Mouse (Mus musculus) CH12.LX (cell line): Measurements from ENCODE around the gene Wdr24. TPM values are rescaled to one million over a fixed set of nuclear protein-coding genes. Genes with fewer than 3 reads are reported as not detected.

Experiments used
- DNase-seq: peaks from one replicate; pipeline ENCODE4 v3.0.0-alpha.2; 2013; ENCODE audit errors: extremely low read depth
- H3K27ac ChIP-seq: 2 replicates; pipeline ENCODE4 v1.5.1; 2012; ENCODE audit warnings: low read depth, mild to moderate bottlenecking, control low read depth, moderate library complexity; ENCODE audit not compliant: insufficient read depth
- H3K27me3 ChIP-seq: replicated peaks from 2 replicates; pipeline ENCODE3; 2012; ENCODE audit warnings: inconsistent platforms
- H3K36me3 ChIP-seq, 2 experiments: replicated peaks in 1 of 2; 2 replicates each; pipeline versions ENCODE3 to v1.6.1; 2012; ENCODE audit warnings: inconsistent platforms in 1 of 2, low read length in 1 of 2, mild to moderate bottlenecking in 1 of 2, mixed read lengths in 1 of 2, moderate library complexity in 1 of 2; ENCODE audit not compliant: control insufficient read depth in 1 of 2, insufficient read depth in 1 of 2
- H3K4me1 ChIP-seq, 2 experiments: 2 replicates each; pipeline ENCODE4 v1.6.1; 2012; ENCODE audit warnings: inconsistent platforms in 1 of 2, moderate library complexity in 1 of 2; ENCODE audit not compliant: insufficient read depth in 2 of 2, control insufficient read depth in 1 of 2
- H3K4me2 ChIP-seq: 2 replicates; pipeline ENCODE4 v1.6.1; 2012; ENCODE audit warnings: low read depth, mild to moderate bottlenecking, control low read depth; ENCODE audit not compliant: poor library complexity, insufficient read depth, severe bottlenecking
- H3K4me3 ChIP-seq, 3 experiments: fragments of 150-350 bp in 1 of 3; sonication (generic) in 1 of 3; replicated peaks in 1 of 3; 2 replicates each; pipeline versions ENCODE3 to v1.5.1; 2011 to 2012; ENCODE audit warnings: low read depth in 2 of 3, low read length in 2 of 3, mild to moderate bottlenecking in 2 of 3, moderate library complexity in 2 of 3, control low read depth in 1 of 3, improper control_type of control experiment in 1 of 3, inconsistent platforms in 1 of 3, mixed read lengths in 1 of 3; ENCODE audit not compliant: poor library complexity in 1 of 3
- H3K79me2 ChIP-seq: replicated peaks from 2 replicates; pipeline ENCODE4 v1.6.1; 2012; ENCODE audit warnings: mild to moderate bottlenecking, moderate library complexity; ENCODE audit not compliant: control insufficient read depth, poor library complexity, insufficient read depth, severe bottlenecking; ENCODE audit errors: extremely low read depth
- H3K9ac ChIP-seq: 2 replicates; pipeline ENCODE4 v1.6.1; 2012; ENCODE audit warnings: low read depth, mild to moderate bottlenecking, control low read depth, moderate library complexity; ENCODE audit not compliant: insufficient read depth
- H3K9me3 ChIP-seq: replicated peaks from 2 replicates; pipeline ENCODE3; 2012; ENCODE audit warnings: low read length, inconsistent platforms, mixed read lengths
- CHD1 ChIP-seq: IDR thresholded peaks from 2 replicates; pipeline ENCODE4 v1.6.1; 2012; ENCODE audit warnings: low read depth, low read length, improper control_type of control experiment, inconsistent platforms
- CHD2 ChIP-seq: IDR thresholded peaks from 2 replicates; pipeline ENCODE4 v1.6.1; 2011; ENCODE audit warnings: low read length, improper control_type of control experiment
- EP300 ChIP-seq: IDR thresholded peaks from 2 replicates; pipeline ENCODE4 v1.6.1; 2011; ENCODE audit warnings: low read length, improper control_type of control experiment
- ETS1 ChIP-seq: conservative IDR thresholded peaks from 2 replicates; pipeline ENCODE4 v1.6.1; 2012; ENCODE audit warnings: low read depth, mild to moderate bottlenecking, inconsistent platforms, low read length, improper control_type of control experiment, moderate library complexity
- GABPA ChIP-seq: IDR thresholded peaks from 2 replicates; pipeline ENCODE4 v1.6.1; 2012; ENCODE audit warnings: low read depth, low read length, improper control_type of control experiment, inconsistent platforms; ENCODE audit not compliant: insufficient replicate concordance
- IRF4 ChIP-seq: IDR thresholded peaks from 2 replicates; pipeline ENCODE4 v1.6.1; 2014; ENCODE audit warnings: low read depth, mild to moderate bottlenecking, inconsistent platforms, low read length, improper control_type of control experiment
- JUN ChIP-seq: IDR thresholded peaks from 2 replicates; pipeline ENCODE4 v1.6.1; 2011; ENCODE audit warnings: low read depth, mild to moderate bottlenecking, low read length, improper control_type of control experiment, moderate library complexity; ENCODE audit not compliant: insufficient read depth
- JUND ChIP-seq: conservative IDR thresholded peaks from 2 replicates; pipeline ENCODE4 v1.6.1; 2011; ENCODE audit warnings: low read depth, low read length, improper control_type of control experiment
- MXI1 ChIP-seq: IDR thresholded peaks from 2 replicates; pipeline ENCODE4 v1.6.1; 2011; ENCODE audit warnings: mild to moderate bottlenecking, low read depth, low read length, improper control_type of control experiment
- NELFE ChIP-seq: IDR thresholded peaks from 2 replicates; pipeline ENCODE4 v1.6.1; 2011; ENCODE audit warnings: low read depth, low read length, improper control_type of control experiment
- PAX5 ChIP-seq: IDR thresholded peaks from 2 replicates; pipeline ENCODE4 v1.6.1; 2012; ENCODE audit warnings: low read length, inconsistent platforms, mixed read lengths
- POLR2A ChIP-seq: IDR thresholded peaks from 2 replicates; pipeline ENCODE4 v1.6.1; 2011; ENCODE audit warnings: low read depth, mild to moderate bottlenecking, improper control_type of control experiment, low read length
- ZC3H11A ChIP-seq: IDR thresholded peaks from 2 replicates; pipeline ENCODE4 v1.6.1; 2012; ENCODE audit warnings: low read depth, mild to moderate bottlenecking, inconsistent platforms, low read length, improper control_type of control experiment
- ZKSCAN1 ChIP-seq: IDR thresholded peaks from 2 replicates; pipeline ENCODE4 v1.6.1; 2012; ENCODE audit warnings: low read depth, inconsistent platforms, low read length, improper control_type of control experiment, borderline replicate concordance
- ZMIZ1 ChIP-seq: IDR thresholded peaks from 2 replicates; pipeline ENCODE4 v1.6.1; 2012; ENCODE audit warnings: low read depth, mild to moderate bottlenecking, inconsistent platforms, low read length, improper control_type of control experiment
- dilution Hi-C: fragments of 300-500 bp; cut with MboI; formaldehyde crosslinking; loops from 2 replicates; pipeline ENCODE4 v1.14.3; 2020; ENCODE audit warnings: low sequenced_read_pairs; ENCODE audit not compliant: extremely low pct_unique_long_range_greater_than_20kb, extremely low pct_ligation_motif_present
- in situ Hi-C: fragments of 300-500 bp; cut with MboI; formaldehyde crosslinking; loops from 3 replicates; pipeline ENCODE4 v1.14.3; 2019; ENCODE audit warnings: low sequenced_read_pairs, low pct_ligation_motif_present, low pct_unique_long_range_greater_than_20kb, mixed read lengths
- polyA plus RNA-seq: library from polyadenylated mRNA; unstranded; fragments of >175 nt; gene quantifications from 2 replicates; pipeline ENCODE4 v1.2.1, GENCODE M21; 2012; ENCODE audit warnings: low read depth; ENCODE audit not compliant: insufficient read length
- total RNA-seq, 2 experiments: library from RNA; depleted of rRNA; stranded (reverse); fragments of 300-350 nt in 1 of 2; fragments of >200 nt in 1 of 2; gene quantifications; 2 replicates each; pipeline ENCODE4 v1.2.3; 2012 to 2014

Wdr24 gene
- total and polyA plus RNA-seq, 3 experiments = 20.4 to 28.6 (median 20.9) TPM

GRCm38 (mm10) chr17:25836397-25837075 is 13.1 kb downstream of the Wdr24 start:
- Histone ChIP-seq H3K9ac (no peak overlapping the region), H3K79me2 (peaks cover 9% of the 10 kb centered on the region), H3K9me3 (no peaks in the 10 kb centered on the region), H3K4me1 (peaks cover 13 to 24% of the 10 kb centered on the region in 2 experiments), H3K36me3 (peaks cover 65 to 76% of the 10 kb centered on the region in 2 experiments), H3K4me2 (no peak overlapping the region), H3K27ac (no peak overlapping the region), H3K4me3 (no peak overlapping the region), H3K27me3 (no peaks in the 10 kb centered on the region)
- TF ChIP-seq NELFE (no peak), ZC3H11A (no peak), POLR2A (no peak), IRF4 (no peak), JUND (no peak), ZKSCAN1 (no peak), EP300 (no peak), CHD2 (no peak), GABPA (no peak), ZMIZ1 (no peak), MXI1 (no peak)
- in situ Hi-C loops (no loop called here), dilution Hi-C loops (no loop called here)
- no peak for DNase-seq

GRCm38 (mm10) chr17:25837076-25837410 is 13.6 kb downstream of the Wdr24 start, which contains the start of gene Rhbdl1:
Rhbdl1 (minus strand) TSS chr17:25837295.
- H3K9ac ChIP-seq = no peak within 1 kb of the TSS
- peaks cover 4% of the 10 kb centered on the region for H3K79me2 ChIP-seq
- H3K4me2 ChIP-seq = no peak within 1 kb of the TSS
- H3K9me3 ChIP-seq = no peaks in the 10 kb centered on the region
- dilution Hi-C loops (no loop called here), in situ Hi-C loops (no loop called here)
- H3K27ac ChIP-seq = no peak within 1 kb of the TSS
- H3K4me1 ChIP-seq = peaks cover 9 to 19% of the 10 kb centered on the region in 2 experiments
- no peak for DNase-seq
- TF ChIP-seq ETS1 (no peak), JUN (no peak), CHD1 (no peak), PAX5 (no peak), POLR2A (no peak)
- H3K36me3 ChIP-seq = peaks cover 68 to 76% of the 10 kb centered on the region in 2 experiments
- no peaks in the 10 kb centered on the region for H3K27me3 ChIP-seq
- H3K4me3 ChIP-seq = no peak within 1 kb of the TSS
